Mouse (Mus musculus) ovary, postnatal 36 days (tissue): Measurements from ENCODE around the gene Ncln.

Experiments
- DNase-seq: peaks from one replicate; pipeline ENCODE4 v3.0.0; 2022; ENCODE audit warnings: low spot score, mixed read lengths

Ncln gene

DNA sequence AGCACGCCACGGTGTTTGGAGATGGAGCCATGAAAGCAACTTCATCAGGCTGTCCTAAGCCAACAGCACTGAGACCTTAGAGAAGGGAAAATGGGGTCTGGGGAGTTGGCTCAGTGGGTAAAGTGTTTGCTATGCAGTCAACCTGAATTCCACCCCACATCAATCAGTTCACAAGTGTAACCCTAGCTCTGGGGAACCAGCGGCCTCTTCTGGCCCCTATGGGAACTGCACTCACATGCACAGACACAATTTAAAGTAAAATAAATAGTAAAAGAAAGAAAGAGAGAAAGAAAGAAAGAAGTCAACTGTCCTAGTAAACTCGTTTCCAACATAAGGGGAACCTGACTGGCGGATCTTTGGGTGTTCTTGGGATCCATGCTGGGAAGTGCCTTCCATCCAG is 17.6 kb upstream of the Ncln start:
- no peak for DNase-seq

DNA sequence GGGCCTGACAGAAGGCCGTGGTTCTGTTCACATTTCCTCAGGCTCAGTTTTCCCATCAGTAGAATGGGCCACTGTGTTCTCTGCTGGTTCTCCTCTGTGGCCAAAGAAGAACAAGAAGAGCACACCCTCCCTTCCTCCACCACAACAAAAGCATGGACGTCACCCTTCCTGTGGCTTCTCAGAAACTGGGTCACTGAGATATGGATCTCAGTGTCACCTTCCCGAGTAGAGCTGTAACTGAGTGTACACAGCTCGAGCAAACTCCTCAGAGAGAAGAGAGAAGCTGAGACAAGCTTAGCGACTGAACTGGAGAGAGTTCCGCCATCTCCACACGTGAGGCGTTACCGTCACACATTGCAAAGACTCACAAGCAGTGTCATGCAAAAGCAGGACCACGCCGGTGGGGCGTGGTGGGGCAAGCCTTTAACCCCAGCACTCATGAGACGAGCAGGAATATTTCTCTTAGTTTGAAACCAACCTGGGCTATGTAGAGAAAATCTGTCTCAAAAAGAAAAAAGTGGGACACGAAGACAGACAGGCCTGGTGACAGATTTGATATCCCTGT is 14.1 kb upstream of the Ncln start:
- DNase-seq = no peak

DNA sequence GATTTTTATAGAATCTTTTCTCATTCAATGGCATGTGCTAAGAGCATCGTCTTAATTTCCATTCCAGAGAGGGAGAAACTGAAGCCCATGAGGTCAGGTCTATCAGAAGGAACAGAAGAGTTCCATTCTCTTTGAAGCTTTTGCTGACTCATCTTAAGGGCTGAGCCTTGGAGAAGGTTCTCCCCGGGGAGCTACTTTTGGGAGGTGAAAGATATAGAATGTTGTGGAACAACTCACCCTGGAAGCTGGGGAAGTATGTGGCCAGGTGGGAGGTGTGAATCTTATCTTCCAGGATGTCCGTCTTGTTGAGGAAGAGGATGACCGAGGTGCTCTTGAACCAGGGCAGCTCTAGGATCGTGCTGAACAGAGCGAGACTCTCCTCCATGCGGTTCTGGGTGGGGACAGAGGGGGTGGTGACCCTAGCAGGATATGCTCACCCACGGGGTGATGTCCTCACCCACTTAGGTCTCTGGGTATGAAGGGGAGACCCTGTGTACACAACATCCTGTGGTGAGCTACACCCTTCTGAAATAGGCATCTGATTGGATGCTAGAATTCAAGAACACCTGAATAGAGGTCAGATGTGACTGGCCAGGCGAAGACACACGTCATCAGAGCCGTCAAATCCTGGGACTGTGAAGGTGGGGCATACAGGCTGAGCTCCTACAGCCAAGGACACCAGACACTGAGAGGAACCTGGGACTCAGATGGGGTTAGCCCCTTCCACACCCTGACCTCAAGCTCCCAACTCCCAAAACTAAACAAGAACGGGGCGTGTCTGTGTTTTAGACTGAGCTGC is 11.7 kb upstream of the Ncln start:
- no peak for DNase-seq

DNA sequence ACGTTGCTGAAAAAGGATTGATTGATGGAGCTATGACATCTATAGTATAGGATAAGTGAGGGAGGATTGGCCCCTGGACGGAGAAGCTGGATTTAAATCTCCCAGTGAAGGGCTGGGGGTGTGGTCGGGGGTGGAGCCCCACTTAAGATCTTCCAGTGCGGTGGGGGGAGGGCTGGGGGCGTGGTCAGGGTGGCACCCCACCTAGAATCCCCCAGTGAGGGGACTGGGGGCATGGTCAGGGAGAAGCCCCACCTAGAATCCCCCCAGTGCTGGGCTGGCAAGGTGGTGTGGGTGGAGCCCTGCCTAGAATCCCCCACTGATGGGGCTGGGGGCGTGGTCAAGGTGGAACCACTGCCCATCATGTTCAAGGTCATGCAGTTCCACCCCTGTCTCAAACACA is 10.9 kb upstream of the Ncln start:
- no peak for DNase-seq

DNA sequence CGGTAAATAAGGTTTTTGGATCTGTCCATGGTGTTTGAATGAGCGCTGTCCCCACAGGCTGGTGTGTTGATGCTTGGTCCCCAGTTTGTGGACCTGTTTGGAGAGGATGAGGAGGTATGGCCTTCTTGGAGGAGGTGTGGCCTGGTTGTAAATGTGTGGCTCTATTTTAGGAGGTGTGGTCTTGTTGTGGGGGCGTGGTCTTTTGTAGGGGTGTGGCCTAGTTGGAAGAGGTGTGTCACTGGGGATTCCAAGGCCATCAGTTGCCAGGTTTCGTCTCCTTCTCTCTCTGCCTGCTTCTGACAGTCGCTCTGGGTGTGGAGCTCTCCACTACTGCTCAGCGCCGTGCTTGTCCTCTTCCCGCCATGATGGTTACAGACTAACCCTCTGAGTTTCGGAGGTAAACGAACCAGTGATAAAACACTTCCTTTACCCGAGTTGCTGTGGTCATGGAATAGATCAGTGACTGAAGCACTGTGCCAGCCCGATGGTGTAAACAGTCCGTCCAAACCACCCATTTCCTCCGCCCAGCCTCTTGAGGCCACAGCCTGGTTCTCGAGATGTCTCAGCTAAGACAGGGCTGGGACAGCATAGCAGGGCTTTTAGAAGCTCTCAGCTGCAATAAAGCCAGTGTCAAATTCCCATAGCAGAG is 8.9 kb upstream of the Ncln start:
- no peak for DNase-seq

DNA sequence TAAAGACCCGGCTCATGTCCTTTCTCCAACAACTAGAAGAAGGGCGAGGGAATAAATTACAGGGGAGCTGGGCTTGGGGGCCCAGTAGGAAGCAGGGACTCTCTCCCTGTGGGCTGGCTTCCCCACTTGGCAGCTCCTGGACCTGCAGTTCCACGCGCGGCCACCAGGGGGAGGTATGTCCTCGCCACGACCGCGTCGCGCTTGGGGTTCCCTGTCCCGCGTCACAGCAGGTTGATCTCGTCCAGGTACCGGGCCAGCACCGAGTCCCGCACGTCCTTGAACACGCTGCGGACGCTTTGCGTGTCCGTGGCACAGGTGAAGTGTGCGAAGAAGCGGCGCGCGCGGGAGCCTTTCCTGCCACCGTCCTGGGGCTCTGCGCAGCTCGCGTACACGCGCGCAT is 6.5 kb upstream of the Ncln start:
- DNase-seq = peak; percentile 83

DNA sequence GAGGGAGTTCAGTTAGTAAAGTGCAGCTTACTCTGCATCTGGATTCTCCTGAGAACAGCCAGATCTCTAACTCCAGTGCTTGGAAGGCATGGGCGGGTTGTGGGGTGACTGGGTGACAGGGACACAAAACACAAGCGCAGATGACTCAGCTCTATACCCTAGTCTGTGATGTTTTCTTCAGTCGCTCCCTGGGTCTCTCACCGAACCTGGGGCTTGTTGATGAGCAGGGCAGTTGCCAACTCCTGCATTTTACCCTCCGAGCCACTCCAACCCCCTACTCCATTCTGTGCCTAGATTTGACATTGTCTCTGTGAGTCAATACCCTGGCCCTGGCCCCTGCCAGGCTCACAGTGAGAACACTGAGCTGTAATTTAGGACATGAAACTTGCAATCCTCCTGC is 5.7 kb upstream of the Ncln start:
- no peak for DNase-seq

DNA sequence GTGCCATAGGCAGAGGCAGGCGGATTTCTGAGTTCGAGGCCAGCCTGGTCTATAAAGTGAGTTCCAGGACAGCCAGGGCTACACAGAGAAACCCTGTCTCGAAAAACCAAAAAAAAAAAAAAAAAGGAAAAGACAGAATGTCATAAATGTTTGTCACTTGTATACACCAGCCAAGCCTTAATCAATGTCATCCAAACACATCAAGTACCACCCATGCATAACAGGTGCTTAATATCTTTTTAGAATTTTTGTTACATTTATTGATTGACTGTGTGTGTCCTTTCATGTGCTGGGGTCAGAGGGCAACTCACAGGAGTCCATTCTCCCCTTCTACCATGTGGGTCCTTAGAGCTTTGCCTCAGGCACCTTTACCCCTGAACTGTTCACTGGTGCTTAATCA is 3.8 kb upstream of the Ncln start, which contains the start of gene S1pr4:
Gene S1pr4 (minus strand): TSS at position 101 of the 400 bp plus-strand sequence.
- DNase-seq = no peak

DNA sequence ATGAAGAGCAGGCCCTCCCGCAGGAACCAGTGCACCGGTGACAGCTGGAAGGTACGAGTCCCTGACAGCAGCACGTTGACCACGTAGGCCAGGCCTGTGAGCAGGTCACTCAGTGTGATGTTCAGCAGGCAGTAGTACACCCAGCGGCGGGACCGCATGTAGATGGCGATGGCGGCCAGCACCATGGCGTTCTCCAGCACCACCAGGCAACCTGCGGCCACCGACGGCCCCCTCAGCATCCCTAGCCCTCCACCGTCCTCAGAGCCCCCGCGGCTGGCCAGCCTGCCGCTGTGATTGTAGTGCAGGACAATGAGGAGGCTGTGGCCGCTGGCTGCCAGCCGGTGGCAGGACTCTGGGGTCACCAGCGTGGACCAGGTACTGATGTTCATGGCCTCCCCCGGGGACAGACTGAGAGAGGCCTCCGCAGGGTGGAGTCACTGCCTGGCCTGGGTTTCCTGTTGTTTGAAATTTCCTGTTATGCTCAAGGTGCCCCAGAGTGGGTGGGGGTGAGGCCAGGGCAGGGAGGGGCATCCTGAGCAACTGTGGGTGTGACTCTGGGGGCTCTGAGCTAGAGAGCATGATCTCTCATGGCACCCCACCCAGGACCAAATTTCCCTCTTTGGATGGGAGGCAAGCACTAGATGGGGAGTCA is 3.2 kb upstream of the Ncln start:
- DNase-seq = no peak

DNA sequence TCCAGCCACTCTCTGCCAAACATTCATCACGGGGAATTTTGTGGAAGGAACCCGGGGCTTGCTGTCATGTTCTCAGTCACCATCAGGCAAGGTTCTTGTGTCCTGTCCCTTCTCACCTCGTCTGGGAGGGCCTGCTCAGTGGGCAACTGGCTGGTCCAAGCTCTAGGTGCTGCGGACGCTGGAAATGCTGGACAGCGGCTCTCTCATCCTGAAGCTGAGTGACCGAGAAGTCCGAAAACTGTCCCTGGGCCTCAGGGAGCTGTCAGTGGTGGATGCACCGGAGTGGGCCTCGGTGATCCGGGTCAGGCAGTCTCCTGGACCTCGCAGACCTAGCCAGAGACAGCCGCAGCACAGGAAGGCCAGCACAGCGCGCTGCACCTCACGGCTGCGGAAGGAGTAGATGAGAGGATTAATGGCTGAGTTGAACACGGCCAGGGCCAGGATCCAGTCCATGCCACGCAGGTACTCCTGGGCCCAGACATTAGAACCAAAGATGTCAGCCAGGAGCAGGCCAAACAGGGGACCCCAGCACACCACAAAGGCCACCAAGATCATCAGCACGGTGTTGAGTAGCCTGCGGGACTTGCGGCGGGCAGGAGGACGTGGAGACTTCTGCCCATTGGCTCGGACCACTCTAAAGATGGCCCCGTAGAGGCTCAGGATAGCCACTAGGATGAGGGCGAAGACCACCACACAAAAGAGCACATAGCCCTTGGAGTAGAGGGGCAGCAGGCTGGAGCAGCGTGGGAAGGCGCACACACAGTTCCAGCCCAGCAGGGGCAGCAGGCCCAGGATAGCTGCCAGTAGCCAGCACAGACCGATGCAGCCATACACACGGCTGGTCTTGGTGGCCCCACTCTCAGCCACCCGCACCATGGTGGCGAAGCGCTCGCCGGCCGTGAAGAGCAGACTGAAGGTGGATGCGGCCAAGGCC is 2.4 kb upstream of the Ncln start:
- DNase-seq = no peak

DNA sequence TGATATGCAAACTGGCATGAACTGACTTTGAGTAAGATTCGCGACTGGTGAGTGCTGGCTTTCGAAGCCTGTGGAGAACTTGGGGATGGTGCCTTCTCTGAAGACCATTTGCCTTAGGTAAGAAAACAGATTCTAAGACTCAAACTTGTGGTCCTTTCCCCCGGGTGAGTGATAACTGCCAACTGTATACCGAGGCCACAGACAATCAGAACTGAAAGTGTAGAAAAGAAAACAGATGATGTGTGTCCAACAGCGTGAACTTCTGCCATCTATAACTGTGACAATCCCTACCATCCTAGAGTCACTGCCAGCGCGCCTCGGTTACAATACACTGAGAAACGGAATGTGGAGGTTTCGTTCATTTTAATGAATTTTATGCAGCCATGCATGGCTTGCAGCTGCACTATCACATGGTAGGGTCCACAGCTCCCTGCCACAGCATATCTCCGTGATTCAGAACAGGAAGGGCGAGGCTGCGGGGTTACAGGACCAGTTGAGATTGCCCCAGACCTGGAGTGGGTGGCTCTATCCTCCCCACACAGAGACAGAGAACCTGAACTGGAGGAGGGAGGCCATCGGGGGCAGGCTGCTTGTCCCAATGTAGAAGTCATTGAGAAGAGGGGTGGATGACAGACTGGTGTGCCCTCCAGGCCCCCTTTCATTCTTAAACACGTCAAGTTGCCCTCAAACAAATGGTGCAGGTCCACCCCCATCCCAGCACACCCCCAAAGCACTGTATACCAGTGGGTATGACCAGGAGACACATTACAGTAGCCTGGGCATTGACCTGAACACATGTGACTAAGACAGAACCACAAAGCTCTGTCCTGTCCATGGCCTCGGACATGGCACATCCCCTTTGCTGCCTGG is 1.4 kb upstream of the Ncln start:
- no peak for DNase-seq

DNA sequence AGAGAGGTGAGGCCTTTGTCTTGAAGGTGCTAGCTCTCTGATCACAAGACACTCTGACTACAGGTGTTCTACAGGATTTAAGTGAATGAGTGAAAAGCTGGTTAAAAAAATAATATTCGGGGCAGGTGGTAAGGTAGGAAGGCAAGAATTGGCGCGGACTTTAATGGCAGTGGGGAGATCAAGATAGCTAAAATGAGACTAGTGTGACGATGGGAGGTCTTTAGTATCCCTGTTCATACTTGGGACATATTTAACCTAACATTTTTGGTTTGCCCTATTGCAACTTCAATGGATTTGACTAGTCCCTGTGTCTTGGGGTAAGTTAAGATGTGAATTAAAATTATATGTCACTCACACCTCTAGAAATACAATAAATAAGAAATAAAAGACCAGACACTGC is 777 bp upstream of the Ncln start:
- DNase-seq = no peak

DNA sequence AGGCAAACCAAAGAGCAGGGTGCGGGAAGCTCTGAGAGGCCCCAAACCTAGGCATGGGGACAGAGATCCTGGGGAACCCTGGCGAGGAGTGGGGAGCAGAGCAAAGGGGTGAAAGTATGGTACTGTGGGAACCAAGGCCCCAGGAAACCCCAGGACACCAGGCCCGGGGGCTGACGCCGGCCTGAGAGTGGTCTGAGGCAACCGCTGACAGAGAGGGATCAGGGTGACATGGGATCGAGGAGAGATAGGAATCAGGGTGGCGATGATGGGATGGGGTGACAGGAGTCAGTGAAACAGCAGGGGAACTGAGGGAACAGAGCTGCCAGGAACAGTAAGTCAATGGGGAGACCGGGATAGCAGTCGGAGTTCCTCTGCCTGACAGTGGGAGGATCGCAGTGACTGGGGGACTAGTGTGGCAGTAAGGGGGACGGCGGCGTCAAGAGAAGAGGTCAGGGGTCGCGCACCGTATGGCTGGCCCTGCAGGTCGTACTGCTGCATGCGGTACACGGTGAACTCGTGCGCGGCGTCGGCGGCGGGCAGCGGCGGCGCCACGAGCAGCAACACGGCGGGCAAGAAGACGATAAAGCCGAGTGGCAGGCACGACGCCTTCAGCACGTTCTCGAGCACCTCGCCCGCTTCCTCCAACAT is 452 bp downstream of the Ncln start:
- DNase-seq = no peak

DNA sequence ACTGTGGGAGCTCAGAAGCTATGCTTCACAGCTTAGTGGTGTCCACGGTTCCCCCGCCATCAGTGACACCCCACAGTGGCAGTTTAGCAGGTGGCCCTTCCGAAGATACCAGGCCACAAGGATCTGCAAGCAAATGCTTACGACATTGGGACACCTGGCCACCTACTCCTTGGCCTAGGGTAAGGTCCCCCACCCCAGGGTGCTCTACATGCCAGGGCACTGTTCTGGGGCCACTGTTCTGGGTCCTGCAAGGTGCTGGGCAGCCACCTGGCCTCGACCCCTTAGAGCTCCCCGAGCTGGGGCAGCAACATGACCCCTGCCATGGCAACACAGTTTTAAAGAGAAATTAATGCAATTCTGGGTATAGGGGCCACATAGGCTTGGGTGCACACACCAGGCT is 1.0 kb downstream of the Ncln start:
- no peak for DNase-seq

DNA sequence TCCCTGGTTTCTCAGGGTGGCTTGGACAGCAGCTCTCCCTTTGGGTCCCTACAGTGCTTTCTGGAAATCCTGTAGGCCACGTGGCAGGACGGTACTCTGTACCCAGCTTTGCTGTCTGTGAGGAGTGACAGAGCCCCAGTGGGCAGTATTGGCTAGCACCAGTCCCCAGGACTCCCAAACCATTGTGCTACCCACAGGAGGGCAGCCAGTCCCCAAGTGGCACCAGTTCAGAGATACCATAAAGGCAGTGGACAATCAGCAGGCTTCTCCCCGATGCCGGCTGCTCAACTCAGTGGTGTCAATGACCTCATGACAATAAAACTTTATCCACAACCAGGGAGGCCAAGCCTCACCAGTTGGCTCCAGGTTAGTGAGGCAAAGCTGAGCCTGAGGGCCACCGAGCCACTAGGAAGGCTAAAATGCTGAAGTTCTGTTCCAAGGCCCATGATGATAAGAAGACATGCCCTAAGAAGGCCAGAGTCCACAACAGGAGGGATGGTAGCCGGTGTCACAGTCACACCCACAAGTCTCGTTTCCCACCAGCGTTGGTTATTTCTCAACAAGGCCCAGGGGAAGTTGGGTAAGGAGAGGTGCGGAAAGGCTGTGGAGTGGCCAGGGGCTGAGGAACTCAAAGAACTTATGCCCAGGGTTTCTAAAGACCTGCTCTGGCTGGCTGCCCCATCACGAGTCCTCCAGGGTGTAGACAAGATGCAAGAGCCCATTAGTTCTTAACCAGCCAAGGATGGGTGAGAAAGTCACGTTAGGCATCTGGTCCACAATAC is 1.7 kb downstream of the Ncln start:
- no peak for DNase-seq

DNA sequence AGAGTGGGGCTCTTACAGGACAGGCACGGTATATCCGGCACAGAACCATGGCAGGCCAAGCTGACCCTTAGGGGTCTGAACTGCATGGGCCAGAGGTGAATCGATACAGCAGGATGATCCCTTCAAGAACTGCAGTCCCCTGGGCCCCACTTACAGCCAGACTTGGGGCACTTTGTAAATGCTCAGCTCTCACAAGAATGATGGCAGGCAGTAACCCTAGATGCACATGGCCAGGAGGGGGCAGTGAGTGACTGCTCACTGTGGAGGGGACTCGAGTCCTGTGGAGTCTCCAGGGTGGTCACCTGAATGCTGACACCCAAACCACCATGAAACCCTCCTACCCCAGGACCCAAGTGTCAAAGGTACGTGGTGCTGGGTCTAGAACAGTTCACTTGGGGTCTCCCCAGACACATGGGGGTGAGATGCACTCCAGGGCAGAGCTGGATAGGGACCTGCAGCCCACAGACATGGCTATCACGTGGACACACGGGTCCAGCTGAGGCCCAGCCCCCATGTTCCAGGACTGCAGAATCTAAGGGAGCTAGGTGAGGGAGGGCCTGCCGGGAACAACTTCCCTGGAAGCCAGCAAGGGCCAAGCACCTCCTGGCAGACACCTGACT is 2.5 kb downstream of the Ncln start:
- DNase-seq = no peak

DNA sequence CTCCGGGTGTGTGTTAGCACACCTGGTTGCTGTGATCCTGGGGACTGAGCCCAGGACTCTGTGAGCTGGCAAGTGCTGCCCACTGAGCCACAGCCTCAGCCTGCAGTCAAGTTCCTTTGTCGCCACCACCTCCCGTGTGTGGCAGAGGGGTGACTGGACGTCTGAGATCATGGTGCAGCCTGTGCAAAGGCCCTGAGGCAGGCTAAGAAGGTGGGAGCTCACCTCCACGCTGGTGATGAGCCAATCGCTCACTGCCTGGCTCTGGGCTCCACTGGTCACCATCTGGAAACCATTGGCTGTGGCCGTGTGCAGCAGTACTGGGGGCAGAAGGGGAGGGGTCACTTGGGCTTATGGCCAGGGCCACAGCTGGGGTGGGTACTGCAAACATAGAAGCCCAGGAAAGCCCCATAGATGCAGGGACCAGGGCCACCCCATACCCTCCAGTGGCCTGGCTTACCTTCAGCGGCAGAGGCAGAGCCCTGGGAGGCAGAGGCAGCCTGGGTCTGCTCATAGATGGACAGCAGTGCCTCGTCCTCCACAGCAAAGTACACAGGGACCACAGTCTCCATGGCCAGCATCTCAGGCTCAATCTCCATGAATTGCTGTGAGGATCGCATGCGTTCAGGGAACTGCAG is 3.5 kb downstream of the Ncln start:
- no peak for DNase-seq

DNA sequence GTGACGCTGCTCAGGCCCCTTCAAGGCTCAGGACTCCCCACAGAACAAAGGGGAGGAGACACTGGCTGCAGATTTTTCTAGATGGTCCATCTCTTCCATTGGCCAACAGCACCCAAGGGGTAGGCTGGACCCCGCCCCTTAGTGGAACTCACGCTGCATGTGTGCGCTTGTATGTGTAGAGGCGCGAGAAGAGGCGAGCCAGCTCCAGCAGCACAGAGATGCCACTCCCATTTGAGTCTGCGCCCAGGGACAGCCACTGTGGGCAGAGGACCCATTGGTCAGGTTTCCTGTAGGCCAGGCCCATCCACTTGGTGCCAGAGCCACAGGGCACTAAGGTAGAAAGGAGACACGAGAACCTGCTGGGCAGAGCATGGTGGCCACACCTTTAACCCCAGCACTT is 5.2 kb downstream of the Ncln start:
- DNase-seq = no peak

DNA sequence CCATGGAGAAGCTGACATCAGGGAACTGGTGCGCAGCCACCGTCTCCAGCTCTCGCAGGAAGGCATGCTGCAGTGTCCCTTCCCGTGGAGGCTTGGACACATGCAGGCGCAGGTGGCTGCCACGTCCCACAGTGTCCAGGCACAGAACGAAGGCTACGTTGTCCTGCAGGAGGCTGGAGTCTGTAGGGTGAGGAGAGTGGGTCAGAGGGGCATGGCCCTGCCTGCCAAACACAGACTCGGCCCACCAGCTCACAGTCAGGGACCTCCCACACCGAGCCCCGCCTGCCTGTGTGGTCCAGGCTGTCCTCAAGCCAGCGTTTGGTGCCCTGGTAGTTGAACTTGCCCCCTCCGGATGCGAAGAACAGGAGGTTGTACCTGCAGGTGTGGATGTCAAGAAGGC is 6.3 kb downstream of the Ncln start:
- DNase-seq = no peak
